Mouse (Mus musculus): ENCODE measurements at regions not wholly inside any gene's neighbourhood (a gene's known extent, or its start where the extent isn't known, plus 50 kb on each side); places are given as distances from the start of the nearest gene placed in this dataset.

GRCm38 (mm10) chr17:76125260-76125659 is 573.5 kb upstream of the Fam98a start:
- TF ChIP-seq ZNF384 (IDR thresholded peaks at IDR 0.05; ENCODE audit: low read depth, low read length) (no peak), HCFC1 (IDR thresholded peaks at IDR 0.05; ENCODE audit: borderline replicate concordance, insufficient read depth, low read length) (no peak), MAFK (IDR thresholded peaks at IDR 0.05; ENCODE audit: insufficient read depth, low read depth, low read length) (no peak), ZC3H11A (IDR thresholded peaks at IDR 0.05; ENCODE audit: borderline replicate concordance, low read depth, low read length) (no peak)
